Mouse (Mus musculus): ENCODE measurements around the gene Srpk2.
"Not testable (repeated sequence)": the region's sequence is repeated elsewhere in the genome, so short reads cannot be mapped to it uniquely, and the experiment has no call there.

Srpk2 gene

DNA sequence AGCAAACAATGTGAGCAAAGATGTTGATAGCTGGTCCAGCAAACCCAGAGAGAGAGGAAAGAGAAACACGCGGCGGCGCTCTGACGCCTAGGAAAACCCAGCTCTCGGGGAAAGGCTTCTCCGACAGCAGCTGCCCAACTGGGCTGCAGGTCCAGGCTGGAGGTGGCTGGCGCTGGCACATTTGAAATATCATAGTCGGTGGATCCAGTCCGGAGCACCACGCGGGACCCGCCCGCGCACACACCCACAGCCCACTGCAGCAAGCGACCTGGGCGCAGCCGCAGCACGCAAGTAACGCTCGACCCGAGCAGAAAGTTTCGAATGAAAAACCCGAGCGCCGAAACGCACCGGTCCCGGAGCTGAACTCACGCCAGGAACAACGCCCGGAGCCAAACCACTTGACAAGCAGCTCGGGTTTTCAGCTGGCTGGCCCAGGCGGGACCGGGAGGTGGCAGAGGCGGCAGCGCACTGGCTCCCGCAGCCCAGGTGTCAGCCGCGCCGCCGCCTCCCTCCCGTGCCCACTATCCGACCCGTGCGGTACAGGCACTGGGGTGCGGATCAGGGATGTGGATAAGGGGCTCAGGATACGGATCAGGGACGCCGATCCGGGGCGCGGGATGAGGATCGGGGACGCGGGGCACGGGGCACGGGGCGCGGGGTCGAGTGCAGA lies 9.5 kb downstream of the Srpk2 start:
- peak; percentile 36 to 69 for DNase-seq (ENCODE audit: low spot score in 2 of 2)

DNA sequence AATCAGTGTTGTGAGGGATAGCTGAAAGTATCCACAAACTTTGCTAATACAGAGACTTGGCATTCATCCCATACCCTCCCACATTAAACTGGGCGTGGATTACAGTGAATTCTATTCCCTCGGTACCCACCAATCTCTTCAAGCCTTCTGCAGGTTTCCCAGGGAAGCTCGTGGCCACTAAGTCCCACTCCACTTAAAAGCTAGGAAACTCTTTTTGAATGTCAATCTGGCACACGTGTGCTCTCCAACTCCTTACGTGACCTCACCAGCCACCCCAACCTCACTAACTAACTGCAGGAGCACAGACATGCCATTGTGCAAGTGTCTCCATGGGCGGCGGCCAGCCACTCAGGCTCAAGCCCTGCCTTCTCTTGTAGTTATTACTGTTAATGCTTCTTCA lies 12.3 kb downstream of the Srpk2 start:
- peak in 1 of 2 experiments; percentile 30 for DNase-seq (ENCODE audit: low spot score in 2 of 2)

DNA sequence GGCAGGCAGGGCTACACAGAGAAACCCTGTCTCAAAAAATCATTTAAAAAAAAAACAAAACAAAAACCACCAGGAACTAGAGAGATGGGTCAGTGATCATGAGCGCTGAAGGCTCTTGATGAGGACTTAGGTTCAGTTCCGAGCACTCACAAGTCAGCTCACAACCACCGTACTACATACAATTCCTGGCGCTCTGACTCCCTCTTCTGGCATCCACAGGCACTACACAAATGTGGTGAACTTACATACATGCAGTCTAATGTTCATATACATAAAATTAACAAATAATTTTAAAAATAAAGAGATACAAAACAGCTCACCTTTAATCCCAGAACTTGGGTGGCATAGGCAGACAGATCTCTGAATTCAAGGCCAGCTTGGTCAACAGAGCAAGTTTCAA lies 13.5 kb downstream of the Srpk2 start:
- no peak for DNase-seq (ENCODE audit: low spot score in 2 of 2)

- no peak for DNase-seq (ENCODE audit: low spot score in 2 of 2)
Measured at GRCm38 (mm10) chr5:23665906-23666305, 18.5 kb downstream of the Srpk2 start.

DNA sequence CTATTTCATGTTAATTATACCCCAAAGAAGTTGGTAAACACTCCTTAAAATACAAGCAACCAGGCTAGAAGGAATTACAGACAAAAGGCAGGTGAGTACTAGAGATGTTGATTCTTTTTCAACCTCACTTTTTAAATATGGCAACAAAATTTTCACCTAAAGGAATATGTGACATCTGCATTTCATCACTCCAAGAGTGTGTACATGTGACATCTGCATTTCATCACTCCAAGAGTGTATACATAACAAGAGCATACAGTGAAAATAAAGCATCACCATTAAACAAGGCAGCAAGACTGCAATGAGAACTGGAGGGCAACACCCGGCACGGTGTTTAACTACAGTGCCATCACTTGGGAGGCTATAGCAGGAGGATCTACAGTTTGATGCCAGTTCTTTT lies 23.2 kb downstream of the Srpk2 start:
- DNase-seq (ENCODE audit: low spot score in 2 of 2): no peak

DNA sequence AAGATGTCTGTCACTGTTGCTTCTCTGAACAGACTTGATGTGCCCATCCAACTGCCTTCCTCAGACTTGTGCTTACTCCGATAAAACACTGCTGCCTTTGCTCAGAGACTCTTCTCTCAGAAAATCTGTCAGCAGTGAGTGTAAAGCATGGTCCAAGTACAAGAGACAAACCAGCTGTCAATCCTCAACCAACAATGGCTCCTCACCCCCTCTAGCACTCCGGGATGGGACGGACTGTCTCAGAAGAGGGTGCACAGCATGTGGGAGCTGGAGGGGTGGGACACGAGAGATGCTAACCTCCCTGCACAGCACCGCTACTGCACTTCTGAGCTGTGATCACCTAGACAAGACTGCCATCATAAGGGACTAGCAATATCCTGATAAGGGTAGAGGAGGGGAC lies 26.4 kb downstream of the Srpk2 start:
- DNase-seq (ENCODE audit: low spot score in 2 of 2): no peak

DNA sequence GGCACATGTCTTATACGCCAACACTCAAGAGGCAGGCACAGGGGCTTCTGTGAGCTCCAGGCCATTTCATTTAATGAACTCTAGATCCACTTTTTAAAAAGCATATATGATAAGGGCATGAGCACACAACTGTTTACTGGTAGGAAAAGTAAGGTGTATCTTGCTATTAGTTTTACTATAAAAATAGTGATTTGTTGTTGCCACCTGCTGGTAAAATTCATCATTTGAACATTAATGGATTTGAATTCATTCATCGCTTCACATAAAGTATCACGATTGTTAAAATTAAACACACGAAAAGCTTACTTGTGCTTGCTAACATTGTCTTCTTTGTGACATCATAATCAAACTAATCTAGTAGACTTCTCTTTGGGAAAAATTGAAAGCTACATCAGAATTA lies 27.8 kb downstream of the Srpk2 start:
- DNase-seq (ENCODE audit: low spot score in 2 of 2): no peak

- no peak for DNase-seq (ENCODE audit: low spot score in 2 of 2)
Measured at GRCm38 (mm10) chr5:23655030-23655429, 29.4 kb downstream of the Srpk2 start.

GRCm38 (mm10) chr5:23652326-23652725 lies 32.1 kb downstream of the Srpk2 start:
- DNase-seq (ENCODE audit: low spot score in 2 of 2): peak; percentile 45 to 64

- no peak for DNase-seq (ENCODE audit: low spot score in 2 of 2)
Measured at GRCm38 (mm10) chr5:23651786-23652185, 32.6 kb downstream of the Srpk2 start.

GRCm38 (mm10) chr5:23650504-23650903 lies 33.9 kb downstream of the Srpk2 start:
- no peak for DNase-seq (ENCODE audit: low spot score in 2 of 2)

DNA sequence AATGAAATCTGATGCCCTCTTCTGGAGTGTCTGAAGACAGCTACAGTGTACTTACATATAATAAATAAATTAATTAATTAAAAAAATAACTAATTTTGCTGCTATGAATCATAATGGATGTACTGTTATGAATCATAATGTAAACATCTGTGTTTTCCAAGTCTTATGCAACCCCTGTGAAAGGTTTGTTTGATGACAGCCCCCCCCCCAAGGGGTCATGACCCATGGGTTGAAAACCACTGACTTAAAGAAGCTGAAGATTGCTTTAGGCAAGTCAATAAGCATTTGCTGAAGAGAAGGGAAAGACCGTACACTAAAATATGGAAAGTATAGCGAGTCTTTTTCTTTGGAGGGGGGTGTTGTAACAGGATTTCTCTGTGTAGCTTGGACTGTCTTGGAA lies 35.2 kb downstream of the Srpk2 start:
- DNase-seq (ENCODE audit: low spot score in 2 of 2): no peak

GRCm38 (mm10) chr5:23645671-23646070 lies 38.7 kb downstream of the Srpk2 start:
- no peak for DNase-seq (ENCODE audit: low spot score in 2 of 2)

DNA sequence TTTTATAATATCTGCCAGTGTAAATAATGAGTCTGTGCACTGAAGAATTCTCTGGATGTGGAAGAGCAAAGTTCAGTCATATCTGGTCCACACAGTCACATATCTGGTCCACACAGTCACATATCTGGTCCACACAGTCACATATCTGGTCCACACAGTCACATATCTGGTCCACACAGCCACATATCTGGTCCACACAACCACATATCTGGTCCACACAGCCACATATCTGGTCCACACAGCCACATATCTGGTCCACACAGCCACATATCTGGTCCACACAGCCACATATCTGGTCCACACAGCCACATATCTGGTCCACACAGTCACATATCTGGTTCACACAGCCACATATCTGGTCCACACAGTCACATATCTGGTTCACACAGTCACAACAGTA lies 45.2 kb downstream of the Srpk2 start:
- not testable (repeated sequence) for DNase-seq (ENCODE audit: low spot score in 2 of 2)

GRCm38 (mm10) chr5:23638023-23638422 lies 46.4 kb downstream of the Srpk2 start:
- DNase-seq (ENCODE audit: low spot score in 2 of 2): no peak

GRCm38 (mm10) chr5:23637337-23637736 lies 47.1 kb downstream of the Srpk2 start:
- DNase-seq (ENCODE audit: low spot score in 2 of 2): no peak

DNA sequence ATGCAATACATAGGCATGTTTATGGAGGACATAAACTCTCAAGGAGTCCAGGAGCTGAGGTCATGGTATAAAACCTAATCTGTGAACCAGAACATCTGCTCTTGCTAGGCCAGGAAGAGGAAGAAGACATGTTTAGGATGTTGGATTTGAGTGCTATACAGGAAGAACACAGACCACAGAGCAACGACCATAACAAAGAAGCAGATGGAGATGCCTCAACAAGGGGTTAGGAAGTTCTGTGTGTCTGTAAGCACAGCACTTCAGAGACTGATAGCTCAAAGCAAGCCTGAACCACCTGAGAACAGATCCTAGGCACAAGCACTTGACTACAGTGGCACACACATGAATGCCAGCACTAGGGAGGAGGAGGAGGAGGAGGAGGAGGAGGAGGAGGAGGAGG lies 52.9 kb downstream of the Srpk2 start:
- no peak for DNase-seq (ENCODE audit: low spot score in 2 of 2)

DNA sequence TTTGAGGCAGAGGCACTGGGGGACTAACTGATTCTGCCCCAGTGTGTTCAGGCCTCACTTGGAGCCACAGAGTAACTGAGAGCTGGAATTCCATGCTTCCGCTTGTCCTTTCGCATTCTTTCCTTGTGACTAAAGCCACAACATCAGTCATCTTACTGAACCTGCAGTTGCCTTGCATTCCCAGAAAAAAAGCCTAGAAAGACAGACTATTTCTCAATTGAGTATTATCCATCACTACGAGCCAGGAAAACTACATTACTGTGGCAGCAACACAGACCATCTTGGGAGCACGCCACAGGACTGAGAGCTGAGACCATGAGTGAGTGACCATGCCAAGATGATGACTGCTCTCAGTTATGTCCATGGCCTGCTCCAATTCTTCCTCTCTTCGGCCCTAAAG lies 57.2 kb downstream of the Srpk2 start:
- DNase-seq (ENCODE audit: low spot score in 2 of 2): no peak

- DNase-seq (ENCODE audit: low spot score in 2 of 2): no peak
Measured at GRCm38 (mm10) chr5:23626173-23626572, 58.2 kb downstream of the Srpk2 start.

DNA sequence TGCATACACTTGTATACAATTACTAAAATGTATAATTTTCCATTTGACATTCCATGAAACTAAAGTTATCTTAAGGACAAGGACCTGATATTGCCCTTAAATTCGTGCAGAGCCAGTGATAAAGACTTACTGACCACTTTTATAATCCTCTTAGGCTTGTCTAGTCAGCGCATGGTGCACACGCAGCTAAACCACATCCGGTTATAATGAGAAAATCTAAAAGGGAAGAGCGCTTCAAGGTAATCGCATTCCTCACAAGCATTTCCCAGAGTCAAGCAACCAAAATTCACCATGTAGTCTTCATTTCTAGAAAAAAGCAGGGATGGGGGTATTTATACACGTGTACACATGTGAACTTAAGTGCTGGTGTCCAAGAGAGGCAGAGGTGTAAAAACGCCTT lies 63.8 kb downstream of the Srpk2 start:
- no peak for DNase-seq (ENCODE audit: low spot score in 2 of 2)

GRCm38 (mm10) chr5:23618656-23619055 lies 65.8 kb downstream of the Srpk2 start:
- DNase-seq (ENCODE audit: low spot score in 2 of 2): no peak

GRCm38 (mm10) chr5:23617104-23617415 lies 67.4 kb downstream of the Srpk2 start:
- peak in 1 of 2 experiments; percentile 26 for DNase-seq (ENCODE audit: low spot score in 2 of 2)

- peak; percentile 22 to 26 for DNase-seq (ENCODE audit: low spot score in 2 of 2)
Measured at GRCm38 (mm10) chr5:23616270-23617103, 67.9 kb downstream of the Srpk2 start.
